Mouse (Mus musculus): ENCODE data around the gene Gm10320.

DNA sequence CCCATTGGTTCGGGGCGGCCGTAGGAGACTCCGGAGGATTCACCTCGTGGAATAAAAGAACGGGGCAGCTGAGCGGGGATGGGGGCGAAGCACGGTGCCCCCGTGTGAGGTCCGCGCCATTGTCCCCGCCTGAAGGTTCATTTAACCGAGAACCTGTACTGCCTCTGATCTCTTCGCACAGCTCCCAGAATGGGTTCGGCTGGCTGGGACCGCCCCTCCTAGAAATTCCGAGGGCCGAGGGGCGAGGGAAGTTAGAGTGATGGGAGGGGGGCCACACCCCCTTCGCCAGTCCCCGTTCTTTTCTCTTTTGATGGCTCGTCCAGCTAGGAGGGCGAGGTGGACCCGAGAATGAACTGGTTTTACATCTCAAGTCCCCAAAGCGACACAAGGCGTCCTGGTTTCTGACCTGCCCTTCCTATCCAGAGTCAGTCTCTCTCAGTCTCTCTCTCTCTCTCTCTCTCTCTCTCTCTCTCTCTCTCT is 12.4 kb upstream of the Gm10320 start:
- no peak for TF ChIP-seq POLR2A (IDR thresholded peaks at IDR 0.05; ENCODE audit: insufficient read length, low read depth)
- TF ChIP-seq MAX (IDR thresholded peaks at IDR 0.05; ENCODE audit: low read depth) = no peak
- no peak for TF ChIP-seq SRF (IDR thresholded peaks at IDR 0.05; ENCODE audit: control insufficient read depth, insufficient read length, low read depth)
- TF ChIP-seq POLR2AphosphoS2 (IDR thresholded peaks at IDR 0.05; ENCODE audit: insufficient read length, low read depth) = no peak
- TF ChIP-seq TCF12 (IDR thresholded peaks at IDR 0.05; ENCODE audit: insufficient read depth, poor library complexity, severe bottlenecking) = no peak
- TF ChIP-seq MYOD1 (IDR thresholded peaks at IDR 0.05; ENCODE audit: control insufficient read depth in 1 of 3, insufficient read length in 2 of 3, low read depth in 2 of 3) = no peak
- TF ChIP-seq USF1 (IDR thresholded peaks at IDR 0.05; ENCODE audit: low read depth) = no peak
- no peak for TF ChIP-seq E2F4 (IDR thresholded peaks at IDR 0.05; ENCODE audit: insufficient read depth)
